ENCODE assay signal across 9 mouse cellular contexts in genomic region chr12:31580634-31581318, GRCm38 (mm10). TPM values are rescaled to one million over a fixed set of nuclear protein-coding genes. Genes with fewer than 3 reads are reported as not detected.
DNase-seq lines count a peak whose midpoint lies in the region; ATAC-seq and TF ChIP-seq lines count a peak whose summit lies in the region.
"Had no signal": no experiment of that assay in that cellular context is flagged by ENCODE, and none has a peak within 500 bp of the region (broad histone marks: within the 10 kb centered on the region; RNA-seq: fewer than 3 reads in every experiment).

No protein-coding gene starts in this region.

- H3K9ac ChIP-seq in kidney, embryonic 14.5 days (ENCODE audit: low read depth, low read length) = no peak overlapping the region
- H3K9ac ChIP-seq in hindbrain, postnatal 0 days (replicated peaks; ENCODE audit: low read length) = no peak overlapping the region
- H3K9ac ChIP-seq: limb, embryonic 15.5 days had no signal

- DNase-seq in kidney, postnatal 25 days = no peak
- peak; percentile 52 for DNase-seq in embryo, embryonic 10.5 days (ENCODE audit: low spot score)
- peak; percentile 92 for DNase-seq in hindbrain, postnatal 0 days (ENCODE audit: low spot score)
- peak; percentile 86 for DNase-seq in retina, embryonic 14.5 days (ENCODE audit: low spot score)
- DNase-seq in gastrocnemius, postnatal 25 days = no peak
- no peak for DNase-seq in thymus, postnatal 14 days

- WGBS in kidney, embryonic 14.5 days = 94% methylated on average over 5 of the region's 5 CpGs
- WGBS in hindbrain, postnatal 0 days = 44% methylated on average over 5 of the region's 5 CpGs

- no peak overlapping the region for H3K4me2 ChIP-seq in kidney, embryonic 14.5 days (replicated peaks; ENCODE audit: low read depth, low read length)
- H3K4me2 ChIP-seq in hindbrain, postnatal 0 days (ENCODE audit: low read depth, low read length) = no peak overlapping the region
- H3K4me2 ChIP-seq: limb, embryonic 15.5 days had no signal

- H3K36me3 ChIP-seq in kidney, embryonic 14.5 days (ENCODE audit: control insufficient read depth, insufficient read depth, low read length) = no peaks in the 10 kb centered on the region
- H3K36me3 ChIP-seq in hindbrain, postnatal 0 days (ENCODE audit: insufficient read depth, low read length) = no peaks in the 10 kb centered on the region
- H3K36me3 ChIP-seq: limb, embryonic 15.5 days had no signal

- no peaks in the 10 kb centered on the region for H3K9me3 ChIP-seq in kidney, embryonic 14.5 days (ENCODE audit: control insufficient read depth, low read length)
- no peaks in the 10 kb centered on the region for H3K9me3 ChIP-seq in hindbrain, postnatal 0 days (ENCODE audit: low read length)
- H3K9me3 ChIP-seq: limb, embryonic 15.5 days had no signal

- no peak overlapping the region for H3K27ac ChIP-seq in kidney, embryonic 14.5 days (ENCODE audit: low read depth, low read length)
- H3K27ac ChIP-seq in hindbrain, postnatal 0 days = no peak overlapping the region
- H3K27ac ChIP-seq: limb, embryonic 15.5 days had no signal

- ATAC-seq in kidney, embryonic 14.5 days (ENCODE audit: low FRiP score, low TSS enrichment) = peak; percentile 66; the same call in 1 of the 2 replicates
- peak; percentile 98 for ATAC-seq in hindbrain, postnatal 0 days
- ATAC-seq in megakaryocyte progenitor cell, adult 5-6 weeks (replicated peaks; ENCODE audit: poor library complexity) = no peak

- no peaks in the 10 kb centered on the region for H3K4me1 ChIP-seq in kidney, embryonic 14.5 days (ENCODE audit: control insufficient read depth, insufficient read depth, low read length)
- peaks cover 4% of the 10 kb centered on the region; the same call in 1 of the 2 replicates for H3K4me1 ChIP-seq in hindbrain, postnatal 0 days (ENCODE audit: insufficient read depth, low read length)
- H3K4me1 ChIP-seq: limb, embryonic 15.5 days had no signal

- no peaks in the 10 kb centered on the region for H3K27me3 ChIP-seq in kidney, embryonic 14.5 days (ENCODE audit: control insufficient read depth, insufficient read depth, low read length)
- H3K27me3 ChIP-seq in hindbrain, postnatal 0 days (ENCODE audit: insufficient read depth, low read length) = no peaks in the 10 kb centered on the region
- H3K27me3 ChIP-seq: limb, embryonic 15.5 days had no signal

- H3K4me3 ChIP-seq in kidney, embryonic 14.5 days (ENCODE audit: low read length) = no peak overlapping the region
- no peak overlapping the region for H3K4me3 ChIP-seq in hindbrain, postnatal 0 days (ENCODE audit: low read length)
- H3K4me3 ChIP-seq: limb, embryonic 15.5 days had no signal

- TF ChIP-seq CTCF in hindbrain, postnatal 0 days (IDR thresholded peaks at IDR 0.05; ENCODE audit: low read depth) = no peak

RNA-seq across cellular contexts. Expression of gene Slc26a4, which starts 21.0 kb away (rescaled TPM):
- polyA plus RNA-seq in kidney, embryonic 14.5 days (2014; fragmentation: Nextera tagmentation; extraction: Ambion mirVana) = 0.22 TPM in 1 of 2 replicates, not detected in the other
- not detected in 2 replicates for total RNA-seq in hindbrain, postnatal 0 days (2014; rRNA removed)
- 0.04 and 0.09 TPM in 2 replicates for polyA plus RNA-seq in hindbrain, postnatal 0 days (2015; fragmentation: Nextera tagmentation; extraction: Ambion mirVana)
- not detected in 2 replicates for total RNA-seq in megakaryocyte progenitor cell, adult 5-6 weeks (2015)
- not detected in 2 replicates for total RNA-seq in megakaryocyte progenitor cell, adult 5-6 weeks (2017)
- not detected for total RNA-seq in gastrocnemius, postnatal 25 days (2021)
- polyA plus RNA-seq: limb, embryonic 15.5 days had no signal

RNA-seq across cellular contexts. Expression of gene Bcap29, which starts 53.7 kb away (rescaled TPM):
- 33.4 and 33.9 TPM in 2 replicates for polyA plus RNA-seq in kidney, embryonic 14.5 days (2014; fragmentation: Nextera tagmentation; extraction: Ambion mirVana)
- total RNA-seq in hindbrain, postnatal 0 days (2014; rRNA removed) = 5.1 and 9.6 TPM in 2 replicates
- 38.2 and 39.1 TPM in 2 replicates for polyA plus RNA-seq in hindbrain, postnatal 0 days (2015; fragmentation: Nextera tagmentation; extraction: Ambion mirVana)
- 126 and 137 TPM in 2 replicates for total RNA-seq in megakaryocyte progenitor cell, adult 5-6 weeks (2015)
- total RNA-seq in megakaryocyte progenitor cell, adult 5-6 weeks (2017) = 47.5 and 56.2 TPM in 2 replicates
- total RNA-seq in gastrocnemius, postnatal 25 days (2021) = 10 to 100 TPM; 24.2 to 28.2 TPM

Comparison
In these comparisons a context has a peak if more than half of its experiments do, and no peak if none do; other contexts are left out.
1. DNase-seq: peak in embryo, embryonic 10.5 days (single experiment), hindbrain, postnatal 0 days (single experiment) and retina, embryonic 14.5 days (single experiment); none in kidney, postnatal 25 days (0 of 2), gastrocnemius, postnatal 25 days (single experiment) and thymus, postnatal 14 days (single experiment).